Mouse (Mus musculus) heart, postnatal 0 days (tissue): Measurements from ENCODE around the gene Glt6d1. TPM values are rescaled to one million over a fixed set of nuclear protein-coding genes. Genes with fewer than 3 reads are reported as not detected.
"Not testable (repeated sequence)": the region's sequence is repeated elsewhere in the genome, so short reads cannot be mapped to it uniquely, and the experiment has no call there.

Source experiments
- ATAC-seq: fragments of 200-750 bp; cut with Nextera tagmentation; 2 replicates; pipeline ENCODE4 v1.8.0; 2017; ENCODE audit warnings: low read depth, moderate number of reproducible peaks, moderate library complexity; ENCODE audit not compliant: insufficient read depth
- DNase-seq: peaks from one replicate; pipeline ENCODE4 v3.0.0-alpha.2; 2016; ENCODE audit warnings: low spot score
- H3K27ac ChIP-seq: fragments of 300-500 bp; sonication (generic); 2 replicates; pipeline ENCODE4 v1.5.1; 2014; ENCODE audit warnings: low read depth, mild to moderate bottlenecking
- H3K27me3 ChIP-seq: fragments of 300-500 bp; sonication (generic); 2 replicates; pipeline ENCODE4 v1.6.1; 2014; ENCODE audit warnings: low read length, mixed read lengths; ENCODE audit not compliant: control insufficient read depth, insufficient read depth
- H3K36me3 ChIP-seq: fragments of 300-500 bp; sonication (generic); replicated peaks from 2 replicates; pipeline ENCODE4 v1.6.1; 2014; ENCODE audit warnings: low read length, mixed read lengths; ENCODE audit not compliant: control insufficient read depth, insufficient read depth
- H3K4me1 ChIP-seq: fragments of 300-500 bp; sonication (generic); 2 replicates; pipeline ENCODE4 v1.6.1; 2014; ENCODE audit warnings: antibody characterized with exemption; ENCODE audit not compliant: control insufficient read depth, insufficient read depth
- H3K4me2 ChIP-seq: fragments of 300-500 bp; sonication (generic); 2 replicates; pipeline ENCODE4 v1.6.1; 2014; ENCODE audit warnings: low read depth, mild to moderate bottlenecking, low read length, moderate library complexity
- H3K4me3 ChIP-seq: fragments of 300-500 bp; sonication (generic); 2 replicates; pipeline ENCODE4 v1.5.1; 2014; ENCODE audit warnings: low read depth, low read length
- H3K9ac ChIP-seq: fragments of 300-500 bp; sonication (generic); replicated peaks from 2 replicates; pipeline ENCODE4 v1.6.1; 2014; ENCODE audit warnings: low read depth, low read length, mixed read lengths
- H3K9me3 ChIP-seq: fragments of 300-500 bp; sonication (generic); replicated peaks from 2 replicates; pipeline ENCODE4 v1.6.1; 2016; ENCODE audit warnings: low read length; ENCODE audit not compliant: control insufficient read depth
- CTCF ChIP-seq: IDR thresholded peaks from 2 replicates; pipeline ENCODE4 v1.5.1; 2016; ENCODE audit warnings: antibody characterized with exemption, control low read depth, low read depth
- EP300 ChIP-seq: IDR thresholded peaks from 2 replicates; pipeline ENCODE4 v1.6.1; 2016; ENCODE audit warnings: antibody characterized with exemption, low read depth
- WGBS: fragments of 180-500 bp; shearing (Covaris S2); extraction: QIAGEN DNeasy Blood & Tissue Kit; methylation state at CpG from one replicate; pipeline ENCODE4 v1.1.7; 2014; 5-methylcytosine and 5-hydroxymethylcytosine counted together
- polyA plus RNA-seq: library from polyadenylated mRNA; unstranded; fragments of >200 nt; fragmentation: Nextera tagmentation; extraction: Ambion mirVana; gene quantifications from 2 replicates; pipeline ENCODE4 v1.2.1, GENCODE M21; 2015
- total RNA-seq: library from RNA; depleted of rRNA; stranded (reverse); fragments of >200 nt; gene quantifications from 2 replicates; pipeline ENCODE4 v1.2.3, GENCODE M21; 2014; ENCODE audit warnings: low replicate concordance; rRNA removed

Glt6d1 gene
- total RNA-seq (not detected in 2 replicates), polyA plus RNA-seq (not detected in 2 replicates)

GRCm38 (mm10) chr2:25815748-25816147 is at the start of gene Glt6d1:
Gene Glt6d1 (minus strand): TSS chr2:25815848.
- not testable (repeated sequence) for ATAC-seq, H3K4me1 ChIP-seq, H3K27ac ChIP-seq, H3K27me3 ChIP-seq, H3K9me3 ChIP-seq, DNase-seq, H3K4me3 ChIP-seq, H3K4me2 ChIP-seq, H3K9ac ChIP-seq, H3K36me3 ChIP-seq
- 57% methylated on average over 1 of the region's 1 CpGs for WGBS

- TF ChIP-seq EP300 (no peak), CTCF (0 out of 2 replicates have a peak, but pooled peaks have one; percentile 13)
- Histone ChIP-seq H3K4me3 (no peak overlapping the region), H3K9me3 (no peaks in the 10 kb centered on the region), H3K4me1 (peaks cover 4% of the 10 kb centered on the region), H3K9ac (no peak overlapping the region), H3K4me2 (no peak overlapping the region), H3K36me3 (no peaks in the 10 kb centered on the region), H3K27ac (no peak overlapping the region), H3K27me3 (peaks cover 39% of the 10 kb centered on the region)
- ATAC-seq (no peak), DNase-seq (no peak)
- WGBS: 12% methylated on average over 4 of the region's 4 CpGs
These were observed 49.8 kb upstream of the Glt6d1 start for GRCm38 (mm10) chr2:25865412-25865811.

- H3K9me3 ChIP-seq: no peaks in the 10 kb centered on the region
- no peak overlapping the region for H3K27ac ChIP-seq
- H3K9ac ChIP-seq: no peak overlapping the region
- H3K4me3 ChIP-seq: peak overlapping the region; percentile 39; the same call in 1 of the 2 replicates
- H3K4me1 ChIP-seq: peaks cover 4% of the 10 kb centered on the region
- no peak for TF ChIP-seq EP300
- no peak for TF ChIP-seq CTCF
- no peaks in the 10 kb centered on the region for H3K36me3 ChIP-seq
- WGBS: 7% methylated on average over 18 of the region's 18 CpGs
- H3K4me2 ChIP-seq: peak overlapping the region; percentile 67
- ATAC-seq (no peak), DNase-seq (no peak)
- H3K27me3 ChIP-seq: peaks cover 39% of the 10 kb centered on the region
These were observed 48.6 kb upstream of the Glt6d1 start for GRCm38 (mm10) chr2:25864230-25864629.

- Histone ChIP-seq H3K27ac (no peak within 1 kb of the TSS), H3K9ac (no peak within 1 kb of the TSS), H3K4me2 (peak within 1 kb of the TSS; percentile 67), H3K4me1 (peaks cover 4% of the 10 kb centered on the region), H3K36me3 (no peaks in the 10 kb centered on the region), H3K27me3 (peaks cover 39% of the 10 kb centered on the region), H3K9me3 (no peaks in the 10 kb centered on the region), H3K4me3 (peak within 1 kb of the TSS; percentile 39)
- WGBS: 1% methylated on average over 31 of the region's 53 CpGs
- no peak for TF ChIP-seq CTCF
- no peak for TF ChIP-seq EP300
- DNase-seq: no peak
- no peak for ATAC-seq
These were observed 47.9 kb upstream of the Glt6d1 start, which contains the start of gene Kcnt1 for GRCm38 (mm10) chr2:25863337-25864131. Gene Kcnt1 (plus strand): TSS chr2:25863734.

GRCm38 (mm10) chr2:25862696-25863270 is 47.1 kb upstream of the Glt6d1 start:
- no peaks in the 10 kb centered on the region for H3K9me3 ChIP-seq
- peaks cover 39% of the 10 kb centered on the region for H3K27me3 ChIP-seq
- DNase-seq: no peak
- no peak overlapping the region for H3K4me2 ChIP-seq
- TF ChIP-seq CTCF: no peak
- no peak for TF ChIP-seq EP300
- H3K4me1 ChIP-seq: peaks cover 4% of the 10 kb centered on the region
- no peak for ATAC-seq
- no peak overlapping the region for H3K9ac ChIP-seq
- 57% methylated on average over 5 of the region's 5 CpGs for WGBS
- H3K4me3 ChIP-seq: no peak overlapping the region
- no peak overlapping the region for H3K27ac ChIP-seq
- no peaks in the 10 kb centered on the region for H3K36me3 ChIP-seq
